In the genomic region with DNA sequence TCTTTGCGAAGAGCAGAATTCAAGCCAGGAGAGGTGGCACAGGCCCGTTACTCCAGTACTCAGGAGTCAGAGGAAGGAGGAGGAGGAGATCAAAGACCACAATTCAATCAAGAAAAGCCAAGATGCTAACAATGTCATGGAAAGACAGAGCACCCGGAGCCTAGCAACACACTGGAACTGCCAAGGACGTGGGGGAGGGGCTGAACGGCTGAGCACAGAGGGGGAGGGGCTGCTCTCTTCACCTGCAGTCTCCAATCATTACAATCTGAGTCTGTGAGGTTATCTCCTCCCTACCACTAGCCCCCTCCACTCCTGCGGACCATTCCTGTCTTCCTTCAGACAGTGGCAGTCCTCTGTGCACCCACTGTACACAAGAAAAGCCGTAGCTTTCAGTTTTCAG, we compare ENCODE assay signal across 10 mouse cellular contexts.
A peak's percentile ranks its signal among the peaks of the same experiment; 100 is the strongest.
DNase-seq lines count a peak whose midpoint lies in the region; ATAC-seq lines count a peak whose summit lies in the region.
"Had no signal": no experiment of that assay in that cellular context is flagged by ENCODE, and none has a peak within 500 bp of the region (broad histone marks: within the 10 kb centered on the region; RNA-seq: fewer than 3 reads in every experiment).

No protein-coding gene starts in this region.

- H3K9me3 ChIP-seq in hindbrain, embryonic 14.5 days (ENCODE audit: control insufficient read depth, low read length): no peaks in the 10 kb centered on the region
- no peaks in the 10 kb centered on the region for H3K9me3 ChIP-seq in liver, embryonic 12.5 days (replicated peaks)
- H3K9me3 ChIP-seq: intestine, embryonic 15.5 days; limb, embryonic 15.5 days had no signal

- peaks cover 15% of the 10 kb centered on the region for H3K4me1 ChIP-seq in hindbrain, embryonic 14.5 days (replicated peaks; ENCODE audit: control insufficient read depth, insufficient read depth, low read length)
- H3K4me1 ChIP-seq in liver, embryonic 12.5 days: peaks cover 22% of the 10 kb centered on the region

- no peak overlapping the region for H3K9ac ChIP-seq in hindbrain, embryonic 14.5 days
- H3K9ac ChIP-seq in liver, embryonic 12.5 days: no peak overlapping the region
- H3K9ac ChIP-seq: intestine, embryonic 15.5 days; limb, embryonic 15.5 days had no signal

- WGBS in hindbrain, embryonic 14.5 days: 35% methylated on average over 7 of the region's 7 CpGs
- WGBS in liver, embryonic 12.5 days (ENCODE audit: insufficient replicate concordance): 77% methylated on average over 7 of the region's 7 CpGs

- H3K36me3 ChIP-seq in hindbrain, embryonic 14.5 days (replicated peaks; ENCODE audit: control insufficient read depth, insufficient read depth): peaks cover 95% of the 10 kb centered on the region
- peaks cover 97% of the 10 kb centered on the region for H3K36me3 ChIP-seq in liver, embryonic 12.5 days

- peak overlapping the region; percentile 20 for H3K27ac ChIP-seq in hindbrain, embryonic 14.5 days
- H3K27ac ChIP-seq in liver, embryonic 12.5 days: no peak overlapping the region
- H3K27ac ChIP-seq: intestine, embryonic 15.5 days; limb, embryonic 15.5 days had no signal

- peak; percentile 50; the same call in 1 of the 2 replicates for ATAC-seq in hindbrain, embryonic 14.5 days (ENCODE audit: low FRiP score)
- ATAC-seq in liver, embryonic 12.5 days: no peak
- no peak for ATAC-seq in monocyte, adult 5-6 weeks (replicated peaks; ENCODE audit: insufficient number of reproducible peaks, low FRiP score, low TSS enrichment, poor library complexity, severe bottlenecking)

- peak; percentile 37 to 62 for DNase-seq in adrenal gland, adult (ENCODE audit: inconsistent age in 2 of 2, low spot score in 1 of 2)
- no peak for DNase-seq in adrenal gland, adult 18-20 months (ENCODE audit: low spot score in 2 of 2)
- DNase-seq in ovary, postnatal 36 days (ENCODE audit: low spot score): peak; percentile 32
- no peak for DNase-seq in ovary, adult 18-20 months (ENCODE audit: low spot score)
- peak; percentile 38 for DNase-seq in hindbrain, embryonic 14.5 days (ENCODE audit: low spot score)
- no peak for DNase-seq in thymus, postnatal 0 days (ENCODE audit: low spot score)

- no peaks in the 10 kb centered on the region for H3K27me3 ChIP-seq in hindbrain, embryonic 14.5 days (ENCODE audit: control insufficient read depth, insufficient read depth, low read length)
- H3K27me3 ChIP-seq in liver, embryonic 12.5 days (replicated peaks): no peaks in the 10 kb centered on the region
- H3K27me3 ChIP-seq: intestine, embryonic 15.5 days; limb, embryonic 15.5 days had no signal

- H3K4me2 ChIP-seq in hindbrain, embryonic 14.5 days (replicated peaks): no peak overlapping the region
- H3K4me2 ChIP-seq in liver, embryonic 12.5 days: no peak overlapping the region
- H3K4me2 ChIP-seq: intestine, embryonic 15.5 days; limb, embryonic 15.5 days had no signal

- H3K4me3 ChIP-seq in hindbrain, embryonic 14.5 days (replicated peaks; ENCODE audit: low read length): no peak overlapping the region
- no peak overlapping the region for H3K4me3 ChIP-seq in liver, embryonic 12.5 days
- H3K4me3 ChIP-seq: intestine, embryonic 15.5 days; limb, embryonic 15.5 days had no signal

Comparison
In these comparisons a context has a peak if more than half of its experiments do, and no peak if none do; other contexts are left out.
1. DNase-seq: peak in adrenal gland, adult (2 of 2), ovary, postnatal 36 days (single experiment) and hindbrain, embryonic 14.5 days (single experiment); none in adrenal gland, adult 18-20 months (0 of 2), ovary, adult 18-20 months (single experiment) and thymus, postnatal 0 days (single experiment).